Mouse (Mus musculus): ENCODE results near the gene Olfr549.

The Olfr549 gene

DNA sequence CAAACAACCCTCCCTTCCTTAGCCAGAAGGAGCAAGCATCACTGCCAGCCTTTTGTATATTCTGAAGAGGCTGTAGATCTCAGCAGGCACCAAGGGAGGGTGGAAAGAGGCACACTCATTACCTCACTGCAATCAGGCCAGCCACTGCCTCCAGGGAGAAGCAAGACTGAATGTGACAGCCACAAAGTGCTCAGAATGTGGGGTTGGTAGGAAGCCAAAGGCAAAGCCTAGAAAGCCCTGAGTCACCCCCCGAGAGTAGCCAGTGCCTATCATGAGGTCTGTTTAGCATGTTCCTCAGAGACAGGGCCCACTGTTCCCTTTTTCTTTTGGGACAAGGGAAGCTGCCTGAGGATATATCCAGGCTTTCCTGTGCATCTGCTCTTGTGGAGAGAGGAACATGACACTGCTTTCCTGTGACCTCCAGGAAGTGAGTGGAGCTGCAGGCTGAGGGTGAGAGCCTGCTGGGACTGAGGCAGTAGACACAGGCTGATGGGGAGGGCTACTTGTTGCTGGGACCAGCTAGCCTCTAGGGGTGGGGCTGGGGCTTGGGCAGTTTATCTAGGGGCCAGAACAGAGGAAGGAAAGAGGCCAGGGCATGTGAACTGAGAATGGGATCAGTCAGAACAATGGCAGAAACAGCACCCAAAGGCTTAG, 47.8 kb downstream of the Olfr549 start, which contains the start of gene Olfr552:
Olfr552 (plus strand) TSS at position 393 of the 654 bp plus-strand sequence.
- DNase-seq: no peak
